Mouse (Mus musculus) stomach, postnatal 0 days (tissue): ENCODE data around the gene Filip1.

Experiments
- CTCF ChIP-seq: IDR thresholded peaks from 2 replicates; pipeline ENCODE4 v1.5.1; 2016; ENCODE audit warnings: antibody characterized with exemption, low read depth, mild to moderate bottlenecking, moderate library complexity
- EP300 ChIP-seq: optimal IDR thresholded peaks from 2 replicates; pipeline ENCODE3; 2016; ENCODE audit warnings: antibody characterized with exemption

DNA sequence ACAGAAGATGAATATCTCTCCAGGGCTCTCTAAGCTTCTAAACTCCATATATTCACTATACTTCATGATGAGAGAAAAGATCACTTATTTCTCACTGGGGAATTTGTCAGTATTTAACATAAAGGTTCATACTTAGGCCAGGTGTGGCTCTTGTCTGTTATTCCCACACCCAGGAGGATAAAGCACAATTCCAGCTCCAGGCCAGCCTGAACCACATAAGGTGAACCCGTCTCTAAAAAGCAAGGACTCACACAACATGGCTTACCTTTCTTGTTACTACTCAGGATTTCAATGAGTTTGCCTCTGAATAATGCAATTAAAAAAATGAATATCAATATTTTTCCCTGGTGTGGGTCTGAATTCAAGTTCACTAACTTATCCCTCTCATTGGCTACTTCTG lies 23.6 kb downstream of the Filip1 start:
- no peak for TF ChIP-seq CTCF
- no peak for TF ChIP-seq EP300
